Mouse (Mus musculus): ENCODE measurements at regions not wholly inside any gene's neighbourhood (a gene's known extent, or its start where the extent isn't known, plus 50 kb on each side); places are given as distances from the start of the nearest gene placed in this dataset.

DNA sequence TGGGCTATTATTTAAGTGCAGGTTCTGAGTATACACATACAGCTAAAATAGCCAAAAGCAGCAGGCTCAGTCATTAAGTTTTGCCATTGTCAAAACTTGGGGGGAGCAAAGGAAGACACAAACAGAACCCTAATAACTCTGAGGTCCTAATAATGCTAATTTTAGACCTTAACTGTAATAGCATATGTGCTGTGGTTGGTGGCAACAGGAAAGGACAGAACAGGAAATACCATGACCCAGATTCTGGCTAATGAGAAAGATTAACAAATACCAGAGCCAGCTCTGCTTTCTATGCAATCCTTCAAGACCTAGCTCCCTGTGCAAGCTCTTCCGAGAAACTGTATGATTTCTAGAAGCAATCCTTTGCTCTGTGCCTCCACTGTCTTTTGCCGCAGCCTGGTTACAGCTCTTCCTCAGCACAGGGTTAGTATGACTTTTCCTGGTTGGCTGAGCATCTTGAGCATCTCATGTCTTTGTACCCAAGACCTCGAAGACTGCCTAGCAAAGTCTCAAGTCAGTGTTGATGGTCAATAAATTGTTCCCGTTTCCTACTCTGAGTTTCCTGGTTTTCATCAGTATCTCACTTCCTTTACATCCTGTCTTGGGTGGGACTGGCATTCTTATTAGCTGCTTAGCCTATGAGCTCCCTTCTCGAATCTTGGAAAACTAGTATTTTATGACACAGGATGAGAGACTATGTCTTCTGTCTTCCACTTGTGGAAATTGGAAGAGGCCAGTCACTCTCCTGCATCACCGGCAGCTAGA, 49.9 kb upstream of the Eed start:
- H3K4me2 ChIP-seq (ENCODE audit: low read length), result no peak overlapping the region
- peak overlapping the region; percentile 81; the same call in 1 of the 2 replicates for H3K27ac ChIP-seq (ENCODE audit: low read depth, low read length)
- no peak overlapping the region for H3K4me3 ChIP-seq (ENCODE audit: low read depth, low read length)
- no peaks in the 10 kb centered on the region for H3K27me3 ChIP-seq (replicated peaks; ENCODE audit: control insufficient read depth, insufficient read depth, low read length)
- no peak for DNase-seq (ENCODE audit: low spot score)
- no peaks in the 10 kb centered on the region for H3K9me3 ChIP-seq (replicated peaks; ENCODE audit: control insufficient read depth, low read length)
- H3K36me3 ChIP-seq (ENCODE audit: control insufficient read depth, insufficient read depth, low read length), result no peaks in the 10 kb centered on the region
- no peak overlapping the region for H3K9ac ChIP-seq (ENCODE audit: low read length)
- H3K4me1 ChIP-seq (ENCODE audit: control insufficient read depth, insufficient read depth, low read length), result peaks cover 11% of the 10 kb centered on the region; the same call in 1 of the 2 replicates
- WGBS, result 89% methylated on average over 6 of the region's 6 CpGs
- ATAC-seq, result no peak

DNA sequence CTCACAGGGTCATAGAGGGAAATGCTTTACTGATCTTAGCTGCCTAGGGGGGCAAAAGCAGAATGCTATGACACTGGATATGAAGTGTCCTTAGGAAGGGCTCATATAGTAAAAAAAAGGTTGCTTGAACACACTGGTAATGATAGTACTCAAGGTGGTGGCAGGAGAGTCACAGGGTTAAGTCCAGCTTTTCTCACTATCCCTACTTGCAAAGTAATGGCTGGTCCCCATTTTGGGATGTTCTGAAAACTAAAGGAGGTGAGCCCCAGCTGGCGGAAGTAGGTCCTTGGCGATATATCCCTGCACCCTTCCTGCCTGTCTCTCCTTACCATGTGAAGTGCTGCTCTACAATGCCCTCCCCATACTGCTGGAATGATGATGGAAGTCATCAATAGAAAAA, 52.3 kb upstream of the Eed start:
- no peak overlapping the region for H3K9ac ChIP-seq (ENCODE audit: low read length)
- ATAC-seq (no peak), DNase-seq (ENCODE audit: low spot score) (no peak)
- no peak overlapping the region for H3K27ac ChIP-seq (ENCODE audit: low read depth, low read length)
- H3K9me3 ChIP-seq (replicated peaks; ENCODE audit: control insufficient read depth, low read length), result no peaks in the 10 kb centered on the region
- no peak overlapping the region for H3K4me3 ChIP-seq (ENCODE audit: low read depth, low read length)
- 100% methylated on average over 2 of the region's 2 CpGs for WGBS
- H3K36me3 ChIP-seq (ENCODE audit: control insufficient read depth, insufficient read depth, low read length), result no peaks in the 10 kb centered on the region
- no peak overlapping the region for H3K4me2 ChIP-seq (ENCODE audit: low read length)
- H3K4me1 ChIP-seq (ENCODE audit: control insufficient read depth, insufficient read depth, low read length), result peaks cover 11% of the 10 kb centered on the region; the same call in 1 of the 2 replicates
- H3K27me3 ChIP-seq (replicated peaks; ENCODE audit: control insufficient read depth, insufficient read depth, low read length), result no peaks in the 10 kb centered on the region

DNA sequence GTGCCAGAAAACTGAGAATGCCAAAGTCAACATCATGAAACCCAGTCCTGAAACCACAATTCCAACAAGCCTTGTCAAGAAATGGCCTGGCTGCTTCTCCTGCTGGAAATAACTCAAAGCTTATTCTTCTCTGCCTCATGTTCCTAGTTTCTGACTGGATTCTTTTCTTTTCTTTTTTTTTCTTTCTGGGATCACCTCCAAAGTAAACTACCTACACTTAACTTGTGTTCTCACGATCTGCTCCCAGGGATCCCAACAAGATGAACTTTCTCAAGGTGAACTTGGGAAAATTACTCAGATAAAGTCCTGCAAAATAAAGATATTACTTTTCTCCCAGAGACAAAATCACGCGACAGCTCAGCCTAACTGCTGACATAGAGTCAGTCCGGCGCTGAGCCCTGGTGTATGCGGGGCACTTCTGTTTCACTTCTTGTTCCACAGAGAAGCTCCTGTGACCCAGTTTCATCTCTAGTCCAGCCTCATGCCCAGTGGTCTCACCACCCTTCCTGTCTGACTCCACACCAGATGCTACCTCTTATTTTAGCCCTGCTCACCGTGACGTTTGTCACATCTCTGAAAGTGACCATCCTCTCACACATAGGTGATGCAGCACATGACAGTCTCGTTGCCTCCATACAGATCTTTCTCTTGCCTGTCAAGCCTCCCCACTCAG, 53.0 kb upstream of the Eed start:
- no peak overlapping the region for H3K4me3 ChIP-seq (ENCODE audit: low read depth, low read length)
- ATAC-seq (no peak), DNase-seq (ENCODE audit: low spot score) (no peak)
- peaks cover 9% of the 10 kb centered on the region; the same call in 1 of the 2 replicates for H3K4me1 ChIP-seq (ENCODE audit: control insufficient read depth, insufficient read depth, low read length)
- no peaks in the 10 kb centered on the region for H3K27me3 ChIP-seq (replicated peaks; ENCODE audit: control insufficient read depth, insufficient read depth, low read length)
- H3K27ac ChIP-seq (ENCODE audit: low read depth, low read length), result no peak overlapping the region
- no peak overlapping the region for H3K9ac ChIP-seq (ENCODE audit: low read length)
- no peaks in the 10 kb centered on the region for H3K9me3 ChIP-seq (replicated peaks; ENCODE audit: control insufficient read depth, low read length)
- WGBS, result 89% methylated on average over 9 of the region's 9 CpGs
- no peak overlapping the region for H3K4me2 ChIP-seq (ENCODE audit: low read length)
- H3K36me3 ChIP-seq (ENCODE audit: control insufficient read depth, insufficient read depth, low read length), result no peaks in the 10 kb centered on the region

DNA sequence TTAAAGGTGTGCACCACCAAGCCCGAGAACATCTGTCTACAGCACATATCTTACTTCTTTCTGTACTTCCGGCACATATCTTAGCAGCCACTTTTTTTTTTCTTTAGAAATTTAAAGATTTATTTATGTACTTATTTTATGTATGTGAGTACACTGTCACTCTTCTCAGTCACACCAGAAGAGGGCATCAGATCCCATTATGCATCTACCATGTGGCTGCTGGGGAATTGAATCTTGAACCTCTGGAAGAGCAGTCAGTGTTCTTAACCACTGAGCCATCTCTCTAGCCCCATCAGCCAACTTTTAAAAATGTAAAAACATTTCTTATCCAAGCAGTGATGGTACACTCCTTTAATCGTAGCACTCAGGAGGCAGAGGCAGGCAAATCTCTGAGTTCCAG, 53.7 kb upstream of the Eed start:
- H3K36me3 ChIP-seq (ENCODE audit: control insufficient read depth, insufficient read depth, low read length), result no peaks in the 10 kb centered on the region
- DNase-seq (ENCODE audit: low spot score), result no peak
- 91% methylated on average over 3 of the region's 3 CpGs for WGBS
- H3K4me3 ChIP-seq (ENCODE audit: low read depth, low read length), result no peak overlapping the region
- ATAC-seq, result no peak
- no peaks in the 10 kb centered on the region for H3K9me3 ChIP-seq (replicated peaks; ENCODE audit: control insufficient read depth, low read length)
- no peak overlapping the region for H3K4me2 ChIP-seq (ENCODE audit: low read length)
- H3K9ac ChIP-seq (ENCODE audit: low read length), result no peak overlapping the region
- no peaks in the 10 kb centered on the region for H3K27me3 ChIP-seq (replicated peaks; ENCODE audit: control insufficient read depth, insufficient read depth, low read length)
- H3K4me1 ChIP-seq (ENCODE audit: control insufficient read depth, insufficient read depth, low read length), result peaks cover 4% of the 10 kb centered on the region; the same call in 1 of the 2 replicates
- no peak overlapping the region for H3K27ac ChIP-seq (ENCODE audit: low read depth, low read length)

DNA sequence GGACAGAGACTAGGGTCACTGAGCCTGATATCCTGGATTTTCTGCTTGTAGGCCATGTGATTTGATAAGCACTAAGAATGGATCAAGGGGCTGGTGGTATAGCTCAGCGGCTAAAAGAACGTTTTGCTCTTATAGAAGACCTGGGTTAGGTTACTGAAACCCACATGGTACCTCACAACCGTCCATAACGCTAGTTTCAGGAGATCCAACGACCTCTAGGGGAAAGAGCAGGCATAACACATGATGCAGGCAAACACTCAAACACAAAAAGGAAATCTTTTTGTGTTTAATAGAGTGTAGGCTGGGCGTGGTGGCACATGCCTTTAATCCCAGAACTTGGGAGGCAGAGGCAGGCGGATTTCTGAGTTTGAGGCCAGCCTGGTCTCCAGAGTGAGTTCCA, 54.6 kb upstream of the Eed start:
- WGBS, result 74% methylated on average over 7 of the region's 7 CpGs
- Histone ChIP-seq H3K9ac (ENCODE audit: low read length) (no peak overlapping the region), H3K36me3 (ENCODE audit: control insufficient read depth, insufficient read depth, low read length) (no peaks in the 10 kb centered on the region), H3K4me2 (ENCODE audit: low read length) (no peak overlapping the region), H3K27me3 (replicated peaks; ENCODE audit: control insufficient read depth, insufficient read depth, low read length) (no peaks in the 10 kb centered on the region), H3K4me1 (ENCODE audit: control insufficient read depth, insufficient read depth, low read length) (no peaks in the 10 kb centered on the region; the same call in 1 of the 2 replicates), H3K27ac (ENCODE audit: low read depth, low read length) (no peak overlapping the region), H3K4me3 (ENCODE audit: low read depth, low read length) (no peak overlapping the region), H3K9me3 (replicated peaks; ENCODE audit: control insufficient read depth, low read length) (no peaks in the 10 kb centered on the region)
- ATAC-seq (no peak), DNase-seq (ENCODE audit: low spot score) (no peak)

DNA sequence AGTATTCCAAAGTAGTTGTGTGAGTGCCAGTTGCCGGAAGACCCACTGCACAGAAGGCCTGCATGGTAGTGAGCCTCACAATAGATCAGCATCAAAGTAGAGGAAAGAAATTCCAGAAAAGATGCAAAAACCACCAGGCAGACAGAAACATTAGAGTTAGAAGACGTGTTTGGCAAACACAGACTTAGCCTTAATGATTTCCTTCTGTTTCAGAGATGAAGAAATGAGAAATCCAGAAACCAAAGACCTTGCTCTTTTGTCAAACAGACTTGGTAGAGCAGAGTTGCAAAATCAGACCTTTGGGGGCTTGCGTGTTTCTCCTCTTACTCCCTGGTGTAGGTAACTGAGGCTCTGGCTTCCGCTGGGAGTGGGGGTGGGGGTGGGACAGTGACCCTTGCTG, 57.0 kb upstream of the Eed start:
- no peak overlapping the region for H3K27ac ChIP-seq (ENCODE audit: low read depth, low read length)
- 93% methylated on average over 4 of the region's 4 CpGs for WGBS

DNA sequence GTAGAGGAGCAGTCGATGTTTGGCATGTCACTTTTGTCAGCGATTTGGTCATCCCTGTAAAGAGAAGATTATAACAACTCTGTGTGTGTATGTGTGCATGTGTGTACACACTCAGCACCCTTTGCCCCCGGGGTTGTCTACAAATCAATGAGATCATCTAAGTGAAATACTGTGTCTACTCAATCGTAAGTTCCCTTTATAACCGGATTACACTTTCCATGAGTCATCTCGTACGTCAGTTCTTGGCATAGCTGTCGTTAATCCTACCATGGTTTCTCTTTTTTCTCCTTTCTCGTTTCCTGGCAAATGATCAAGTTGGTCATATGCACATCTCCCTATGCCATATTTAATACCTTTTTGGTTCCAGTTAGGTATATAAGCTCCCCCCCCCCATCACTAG, 58.7 kb upstream of the Eed start:
- no peak overlapping the region for H3K4me2 ChIP-seq (ENCODE audit: low read length)
- no peak overlapping the region for H3K27ac ChIP-seq (ENCODE audit: low read depth, low read length)
- H3K36me3 ChIP-seq (ENCODE audit: control insufficient read depth, insufficient read depth, low read length), result no peaks in the 10 kb centered on the region
- H3K4me3 ChIP-seq (ENCODE audit: low read depth, low read length), result no peak overlapping the region
- H3K9me3 ChIP-seq (replicated peaks; ENCODE audit: control insufficient read depth, low read length), result no peaks in the 10 kb centered on the region
- ATAC-seq, result peak; percentile 75
- DNase-seq (ENCODE audit: low spot score), result peak; percentile 73
- H3K27me3 ChIP-seq (replicated peaks; ENCODE audit: control insufficient read depth, insufficient read depth, low read length), result no peaks in the 10 kb centered on the region
- no peaks in the 10 kb centered on the region; the same call in 1 of the 2 replicates for H3K4me1 ChIP-seq (ENCODE audit: control insufficient read depth, insufficient read depth, low read length)
- no peak overlapping the region for H3K9ac ChIP-seq (ENCODE audit: low read length)
- 47% methylated on average over 9 of the region's 9 CpGs for WGBS

More for the DNA sequence above, 57.0 kb upstream of the Eed start:
- no peak overlapping the region for H3K4me3 ChIP-seq (ENCODE audit: low read depth, low read length)
- no peaks in the 10 kb centered on the region; the same call in 1 of the 2 replicates for H3K4me1 ChIP-seq (ENCODE audit: control insufficient read depth, insufficient read depth, low read length)
- no peaks in the 10 kb centered on the region for H3K27me3 ChIP-seq (replicated peaks; ENCODE audit: control insufficient read depth, insufficient read depth, low read length)
- DNase-seq (ENCODE audit: low spot score) (no peak), ATAC-seq (no peak)
- H3K9ac ChIP-seq (ENCODE audit: low read length), result no peak overlapping the region
- no peaks in the 10 kb centered on the region for H3K9me3 ChIP-seq (replicated peaks; ENCODE audit: control insufficient read depth, low read length)
- no peak overlapping the region for H3K4me2 ChIP-seq (ENCODE audit: low read length)
- no peaks in the 10 kb centered on the region for H3K36me3 ChIP-seq (ENCODE audit: control insufficient read depth, insufficient read depth, low read length)

DNA sequence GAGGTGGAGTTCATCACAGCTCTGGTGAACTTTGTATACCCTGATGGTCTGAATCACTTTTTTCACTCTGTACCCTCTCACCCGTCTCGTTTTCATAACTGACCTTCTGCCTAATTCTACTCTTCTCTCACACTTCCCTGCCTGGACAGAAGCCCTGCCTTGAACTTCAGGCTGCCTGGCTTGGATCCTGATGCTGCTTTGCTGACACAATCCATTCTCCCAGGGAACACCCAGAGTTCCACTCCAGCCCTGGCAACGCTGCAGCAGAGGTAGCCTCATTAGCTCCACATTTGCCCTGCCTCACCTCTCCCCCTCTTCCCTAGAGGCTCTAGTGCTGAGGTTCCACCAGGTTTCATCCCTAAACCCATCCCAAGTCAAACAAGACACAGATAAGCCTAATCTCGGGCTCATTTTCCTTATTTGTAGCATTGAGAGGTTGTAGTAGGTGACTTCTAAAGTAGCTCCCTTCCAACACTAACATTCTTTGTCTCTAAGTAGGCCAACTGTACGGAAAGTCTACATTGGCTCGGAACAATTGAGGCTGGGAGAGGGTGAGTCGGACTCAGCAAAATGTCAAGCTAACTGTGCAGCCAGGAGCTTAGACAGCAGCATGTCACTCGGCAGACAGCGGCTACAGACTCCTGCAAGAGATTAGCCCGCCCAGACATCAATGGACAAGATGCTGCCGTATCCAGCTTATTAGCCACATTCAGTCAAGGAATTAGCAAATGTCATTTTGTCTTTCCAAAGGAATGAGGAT, 60.0 kb upstream of the Eed start:
- no peak overlapping the region for H3K27ac ChIP-seq (ENCODE audit: low read depth, low read length)
- no peaks in the 10 kb centered on the region for H3K36me3 ChIP-seq (ENCODE audit: control insufficient read depth, insufficient read depth, low read length)
- no peaks in the 10 kb centered on the region for H3K27me3 ChIP-seq (replicated peaks; ENCODE audit: control insufficient read depth, insufficient read depth, low read length)
- H3K4me3 ChIP-seq (ENCODE audit: low read depth, low read length), result no peak overlapping the region
- DNase-seq (ENCODE audit: low spot score) (no peak), ATAC-seq (no peak)
- H3K4me2 ChIP-seq (ENCODE audit: low read length), result no peak overlapping the region
- H3K4me1 ChIP-seq (ENCODE audit: control insufficient read depth, insufficient read depth, low read length), result no peaks in the 10 kb centered on the region; the same call in 1 of the 2 replicates
- WGBS, result 69% methylated on average over 11 of the region's 11 CpGs
- H3K9ac ChIP-seq (ENCODE audit: low read length), result no peak overlapping the region
- no peaks in the 10 kb centered on the region for H3K9me3 ChIP-seq (replicated peaks; ENCODE audit: control insufficient read depth, low read length)

Data from forebrain, embryonic 14.5 days (tissue).